ENCODE assay signal across 9 mouse cellular contexts in genomic region chr2:116942321-116942791, GRCm38 (mm10).
DNase-seq lines count a peak whose midpoint lies in the region; ATAC-seq and TF ChIP-seq lines count a peak whose summit lies in the region.
"Had no signal": no experiment of that assay in that cellular context is flagged by ENCODE, and none has a peak within 500 bp of the region (broad histone marks: within the 10 kb centered on the region; RNA-seq: fewer than 3 reads in every experiment).

No protein-coding gene starts in this region.

- H3K27me3 ChIP-seq in MEL (ENCODE audit: control insufficient read depth in 1 of 2, insufficient read depth in 2 of 2, low read length in 2 of 2), result no peaks in the 10 kb centered on the region
- no peaks in the 10 kb centered on the region for H3K27me3 ChIP-seq in intestine, embryonic 16.5 days (replicated peaks; ENCODE audit: control insufficient read depth, insufficient read depth, low read length)
- no peaks in the 10 kb centered on the region for H3K27me3 ChIP-seq in midbrain, embryonic 10.5 days (ENCODE audit: low read depth, poor library complexity, severe bottlenecking)
- H3K27me3 ChIP-seq: hindbrain, embryonic 13.5 days had no signal

- no peak for TF ChIP-seq RAD21 in MEL (IDR thresholded peaks at IDR 0.05; ENCODE audit: low read depth, low read length)

- ATAC-seq in common myeloid progenitor, adult 5-6 weeks (replicated peaks; ENCODE audit: low read depth, poor library complexity, severe bottlenecking), result peak; percentile 97
- peak; percentile 42; the same call in 1 of the 2 replicates for ATAC-seq in intestine, embryonic 16.5 days

- TF ChIP-seq EP300 in MEL (IDR thresholded peaks at IDR 0.05; ENCODE audit: low read depth in 1 of 2, low read length in 2 of 2), result no peak

- no peak overlapping the region for H3K4me3 ChIP-seq in MEL (ENCODE audit: control insufficient read depth in 1 of 2, insufficient read depth in 1 of 2, low read depth in 2 of 2, low read length in 2 of 2)
- H3K4me3 ChIP-seq in intestine, embryonic 16.5 days (ENCODE audit: low read length), result no peak overlapping the region
- H3K4me3 ChIP-seq in midbrain, embryonic 10.5 days, result no peak overlapping the region
- H3K4me3 ChIP-seq: hindbrain, embryonic 13.5 days had no signal

- no peak for TF ChIP-seq CTCF in MEL (IDR thresholded peaks at IDR 0.05 in 2 of 3, conservative IDR thresholded peaks at IDR 0.05 in 1 of 3; ENCODE audit: control insufficient read depth in 1 of 3, insufficient read depth in 1 of 3, low read depth in 2 of 3, low read length in 3 of 3, poor library complexity in 1 of 3, severe bottlenecking in 1 of 3)

- H3K27ac ChIP-seq in MEL (ENCODE audit: control insufficient read depth, low read depth, low read length), result 0 out of 2 replicates have a peak overlapping the region, but pooled peaks have one; percentile 12
- peak overlapping the region; percentile 65 for H3K27ac ChIP-seq in intestine, embryonic 16.5 days (ENCODE audit: low read length)
- H3K27ac ChIP-seq in midbrain, embryonic 10.5 days (replicated peaks), result no peak overlapping the region
- H3K27ac ChIP-seq: hindbrain, embryonic 13.5 days had no signal

- DNase-seq in MEL (ENCODE audit: low read depth, low spot score), result peak; percentile 34
- peak; percentile 55 for DNase-seq in lung, postnatal 10 days
- DNase-seq in urinary bladder, adult 18-20 months (ENCODE audit: low spot score in 2 of 2), result no peak
- DNase-seq in midbrain, embryonic 10.5 days (ENCODE audit: low spot score), result no peak
- no peak for DNase-seq in right cerebral cortex, adult 18-20 months
- DNase-seq: thymus, adult 18-20 months had no signal

- TF ChIP-seq POLR2A in MEL (IDR thresholded peaks at IDR 0.05; ENCODE audit: control insufficient read depth in 1 of 2, insufficient read depth in 1 of 2, low read depth in 1 of 2, low read length in 2 of 2, poor library complexity in 1 of 2), result no peak

- no peak overlapping the region for H3K9ac ChIP-seq in MEL (ENCODE audit: control insufficient read depth, low read depth, low read length, poor library complexity, severe bottlenecking)
- no peak overlapping the region for H3K9ac ChIP-seq in intestine, embryonic 16.5 days (ENCODE audit: low read depth, low read length)
- H3K9ac ChIP-seq: hindbrain, embryonic 13.5 days had no signal

- H3K9me3 ChIP-seq in MEL (replicated peaks; ENCODE audit: insufficient read depth, low read length), result no peaks in the 10 kb centered on the region
- no peaks in the 10 kb centered on the region for H3K9me3 ChIP-seq in intestine, embryonic 16.5 days (ENCODE audit: control insufficient read depth, low read length)
- no peaks in the 10 kb centered on the region for H3K9me3 ChIP-seq in midbrain, embryonic 10.5 days (replicated peaks)
- H3K9me3 ChIP-seq: hindbrain, embryonic 13.5 days had no signal

- H3K36me3 ChIP-seq in MEL (ENCODE audit: control insufficient read depth in 1 of 2, insufficient read depth in 2 of 2, low read length in 2 of 2), result no peaks in the 10 kb centered on the region; a peak in 1 of 4 replicates
- no peaks in the 10 kb centered on the region for H3K36me3 ChIP-seq in intestine, embryonic 16.5 days (ENCODE audit: control insufficient read depth, insufficient read depth, low read length)
- no peaks in the 10 kb centered on the region for H3K36me3 ChIP-seq in midbrain, embryonic 10.5 days
- H3K36me3 ChIP-seq: hindbrain, embryonic 13.5 days had no signal

- H3K4me1 ChIP-seq in MEL (ENCODE audit: control insufficient read depth in 1 of 2, insufficient read depth in 2 of 2, low read length in 2 of 2), result peaks cover 0 to 6% of the 10 kb centered on the region in 2 experiments; a peak in 1 of 4 replicates
- 0 out of 2 replicates have a peak, but pooled peaks cover 3% of the 10 kb centered on the region for H3K4me1 ChIP-seq in intestine, embryonic 16.5 days (ENCODE audit: control insufficient read depth, insufficient read depth, low read length)
- H3K4me1 ChIP-seq in midbrain, embryonic 10.5 days, result peaks cover 4% of the 10 kb centered on the region; the same call in 1 of the 2 replicates
- H3K4me1 ChIP-seq: hindbrain, embryonic 13.5 days had no signal

- WGBS in intestine, embryonic 16.5 days, result 48% methylated on average over 8 of the region's 8 CpGs
- WGBS in midbrain, embryonic 10.5 days, result 64% methylated on average over 8 of the region's 8 CpGs

- no peak overlapping the region for H3K4me2 ChIP-seq in intestine, embryonic 16.5 days (ENCODE audit: low read depth, low read length)
- H3K4me2 ChIP-seq: hindbrain, embryonic 13.5 days had no signal

- H3K79me2 ChIP-seq in MEL (ENCODE audit: control insufficient read depth, insufficient read depth, low read length, poor library complexity), result no peaks in the 10 kb centered on the region

TF ChIP-seq in MEL, 35 proteins besides CTCF, POLR2A, EP300 and RAD21:
- TF ChIP-seq ELF1 (IDR thresholded peaks at IDR 0.05; ENCODE audit: low read depth, low read length), result no peak
- no peak for TF ChIP-seq MAX (IDR thresholded peaks at IDR 0.05; ENCODE audit: low read length)
- no peak for TF ChIP-seq TBP (IDR thresholded peaks at IDR 0.05; ENCODE audit: low read depth, low read length)
- TF ChIP-seq BHLHE40 (IDR thresholded peaks at IDR 0.05; ENCODE audit: borderline replicate concordance, low read depth, low read length), result no peak
- no peak for TF ChIP-seq RCOR1 (IDR thresholded peaks at IDR 0.05; ENCODE audit: low read depth, low read length)
- no peak for TF ChIP-seq TAL1 (IDR thresholded peaks at IDR 0.05; ENCODE audit: low read length)
- no peak for TF ChIP-seq MYB (IDR thresholded peaks at IDR 0.05; ENCODE audit: low read depth, low read length)
- no peak for TF ChIP-seq POLR2AphosphoS5 (IDR thresholded peaks at IDR 0.05; ENCODE audit: borderline replicate concordance, low read depth, low read length)
- no peak for TF ChIP-seq ZNF384 (IDR thresholded peaks at IDR 0.05; ENCODE audit: low read depth, low read length)
- TF ChIP-seq GABPA (IDR thresholded peaks at IDR 0.05; ENCODE audit: low read depth, low read length), result no peak
- TF ChIP-seq CHD2 (IDR thresholded peaks at IDR 0.05; ENCODE audit: low read length), result no peak
- no peak for TF ChIP-seq ZC3H11A (IDR thresholded peaks at IDR 0.05; ENCODE audit: low read depth, low read length)
- no peak for TF ChIP-seq NRF1 (IDR thresholded peaks at IDR 0.05; ENCODE audit: insufficient read depth, low read depth, low read length, poor library complexity, severe bottlenecking)
- no peak for TF ChIP-seq SIN3A (IDR thresholded peaks at IDR 0.05; ENCODE audit: low read length)
- TF ChIP-seq HCFC1 (IDR thresholded peaks at IDR 0.05; ENCODE audit: low read depth, low read length), result no peak
- TF ChIP-seq UBTF (IDR thresholded peaks at IDR 0.05; ENCODE audit: borderline replicate concordance, insufficient read depth, low read depth, low read length), result no peak
- TF ChIP-seq MAFK (IDR thresholded peaks at IDR 0.05; ENCODE audit: borderline replicate concordance, low read depth, low read length), result no peak
- no peak for TF ChIP-seq USF2 (IDR thresholded peaks at IDR 0.05; ENCODE audit: borderline replicate concordance in 1 of 2, insufficient read depth in 1 of 2, low read depth in 1 of 2, low read length in 2 of 2)
- TF ChIP-seq MYC (IDR thresholded peaks at IDR 0.05; ENCODE audit: low read depth, low read length), result no peak
- TF ChIP-seq ETS1 (IDR thresholded peaks at IDR 0.05; ENCODE audit: low read depth, low read length), result no peak

Comparison
In these comparisons a context has a peak if more than half of its experiments do, and no peak if none do; other contexts are left out.
1. DNase-seq: peak in MEL (single experiment) and lung, postnatal 10 days (single experiment); none in urinary bladder, adult 18-20 months (0 of 2), midbrain, embryonic 10.5 days (single experiment) and right cerebral cortex, adult 18-20 months (single experiment).